Mouse (Mus musculus) E14TG2a.4 (cell line): Measurements from ENCODE around the gene Atp1b1.

Experiments
- H3K27me3 ChIP-seq: 2 replicates; pipeline ENCODE4 v1.6.1; 2014; ENCODE audit warnings: low read length, control low read depth; ENCODE audit not compliant: insufficient read depth
- H3K36me3 ChIP-seq: 2 replicates; pipeline ENCODE4 v1.6.1; 2014; ENCODE audit warnings: low read length, control low read depth; ENCODE audit not compliant: insufficient read depth
- H3K4me1 ChIP-seq: replicated peaks from 2 replicates; pipeline ENCODE4 v1.6.1; 2014; ENCODE audit warnings: low read depth, low read length, control low read depth
- H3K4me3 ChIP-seq: replicated peaks from 2 replicates; pipeline ENCODE4 v1.5.1; 2014; ENCODE audit warnings: mild to moderate bottlenecking, low read length
- H3K9me3 ChIP-seq: 2 replicates; pipeline ENCODE4 v1.6.1; 2014; ENCODE audit warnings: low read length, control low read depth
- CTCF ChIP-seq: conservative IDR thresholded peaks from 2 replicates; pipeline ENCODE4 v1.5.1; 2014; ENCODE audit warnings: low read length
- NANOG ChIP-seq: IDR thresholded peaks from 2 replicates; pipeline ENCODE4 v1.6.1; 2014; ENCODE audit warnings: borderline replicate concordance, low read length, mixed read lengths
- POU5F1 ChIP-seq: IDR thresholded peaks from 2 replicates; pipeline ENCODE4 v1.6.1; 2014; ENCODE audit warnings: low read length, borderline replicate concordance

The Atp1b1 gene

GRCm38 (mm10) chr1:164474310-164474709, 16.2 kb upstream of the Atp1b1 start:
- no peaks in the 10 kb centered on the region for H3K9me3 ChIP-seq
- TF ChIP-seq NANOG (no peak), CTCF (no peak), POU5F1 (no peak)
- H3K36me3 ChIP-seq, result no peaks in the 10 kb centered on the region
- no peak overlapping the region for H3K4me3 ChIP-seq
- H3K4me1 ChIP-seq, result peaks cover 20% of the 10 kb centered on the region
- no peaks in the 10 kb centered on the region for H3K27me3 ChIP-seq

- TF ChIP-seq CTCF (no peak), POU5F1 (no peak), NANOG (no peak)
- Histone ChIP-seq H3K9me3 (no peaks in the 10 kb centered on the region), H3K36me3 (no peaks in the 10 kb centered on the region), H3K4me3 (no peak overlapping the region), H3K4me1 (peaks cover 23% of the 10 kb centered on the region), H3K27me3 (no peaks in the 10 kb centered on the region)
These were observed 15.2 kb upstream of the Atp1b1 start for GRCm38 (mm10) chr1:164473398-164473797.

GRCm38 (mm10) chr1:164471632-164472031, 13.5 kb upstream of the Atp1b1 start:
- H3K4me1 ChIP-seq, result peaks cover 35% of the 10 kb centered on the region
- no peaks in the 10 kb centered on the region for H3K27me3 ChIP-seq
- TF ChIP-seq CTCF, result no peak
- TF ChIP-seq POU5F1, result no peak
- TF ChIP-seq NANOG, result no peak
- no peaks in the 10 kb centered on the region for H3K9me3 ChIP-seq
- H3K36me3 ChIP-seq, result no peaks in the 10 kb centered on the region
- no peak overlapping the region for H3K4me3 ChIP-seq

DNA sequence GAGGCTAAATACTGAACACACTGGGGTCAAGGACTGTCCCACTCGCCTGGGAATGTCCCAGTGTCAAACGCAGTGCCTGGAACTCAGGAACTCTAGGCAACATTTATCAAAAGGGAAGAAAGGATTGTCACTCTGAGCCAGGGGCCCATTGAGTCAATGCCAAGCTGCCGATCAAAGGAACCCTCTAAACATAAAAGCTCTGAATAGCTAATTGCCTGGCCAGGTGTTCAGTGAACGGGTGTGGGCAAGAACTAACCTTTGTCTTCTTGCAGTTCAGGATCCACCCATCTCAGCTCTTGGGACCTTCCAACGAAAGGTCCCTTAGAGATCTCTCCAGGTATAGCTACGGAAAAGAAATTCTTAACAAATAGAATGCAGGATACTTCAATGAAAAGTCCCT, 12.8 kb upstream of the Atp1b1 start:
- TF ChIP-seq NANOG (no peak), POU5F1 (no peak), CTCF (no peak)
- peaks cover 35% of the 10 kb centered on the region for H3K4me1 ChIP-seq

GRCm38 (mm10) chr1:164468329-164468728, 10.2 kb upstream of the Atp1b1 start:
- H3K36me3 ChIP-seq, result no peaks in the 10 kb centered on the region
- no peaks in the 10 kb centered on the region for H3K9me3 ChIP-seq
- no peaks in the 10 kb centered on the region for H3K27me3 ChIP-seq
- TF ChIP-seq NANOG, result no peak
- TF ChIP-seq POU5F1, result no peak
- TF ChIP-seq CTCF, result no peak
- H3K4me3 ChIP-seq, result no peak overlapping the region
- peaks cover 38% of the 10 kb centered on the region for H3K4me1 ChIP-seq

More for the DNA sequence above, 12.8 kb upstream of the Atp1b1 start:
- H3K27me3 ChIP-seq, result no peaks in the 10 kb centered on the region
- no peak overlapping the region for H3K4me3 ChIP-seq
- no peaks in the 10 kb centered on the region for H3K36me3 ChIP-seq
- no peaks in the 10 kb centered on the region for H3K9me3 ChIP-seq

DNA sequence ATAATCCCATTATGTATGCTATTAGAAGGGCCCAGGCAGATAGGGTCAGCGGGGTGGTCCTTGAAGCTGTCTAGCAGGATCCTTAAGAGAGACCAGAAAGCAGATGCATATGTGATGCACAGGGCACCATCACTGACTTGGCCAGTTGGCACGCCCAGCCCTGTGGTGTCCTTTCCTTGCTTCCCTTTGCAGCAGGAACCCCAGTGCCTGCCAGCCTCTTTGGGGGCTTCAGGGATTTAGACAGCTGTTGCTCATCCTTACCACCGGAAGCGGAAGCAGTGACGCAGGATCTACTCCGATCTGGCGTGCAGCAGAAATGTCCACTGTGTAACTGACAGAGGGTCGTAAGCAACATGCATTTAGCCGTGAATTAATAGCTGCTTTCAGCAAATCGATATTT, 9.3 kb upstream of the Atp1b1 start:
- Histone ChIP-seq H3K27me3 (no peaks in the 10 kb centered on the region), H3K4me3 (no peak overlapping the region), H3K4me1 (peaks cover 38% of the 10 kb centered on the region), H3K36me3 (no peaks in the 10 kb centered on the region), H3K9me3 (no peaks in the 10 kb centered on the region)
- TF ChIP-seq CTCF (no peak), NANOG (no peak), POU5F1 (no peak)

- H3K9me3 ChIP-seq, result no peaks in the 10 kb centered on the region
- H3K4me1 ChIP-seq, result peaks cover 49% of the 10 kb centered on the region
- H3K4me3 ChIP-seq, result peak overlapping the region; percentile 29; the same call in 1 of the 2 replicates
- H3K27me3 ChIP-seq, result peaks cover 8% of the 10 kb centered on the region; the same call in 1 of the 2 replicates
- H3K36me3 ChIP-seq, result no peaks in the 10 kb centered on the region
- no peak for TF ChIP-seq POU5F1
- TF ChIP-seq CTCF, result no peak
- TF ChIP-seq NANOG, result no peak
These were observed 3.6 kb upstream of the Atp1b1 start for GRCm38 (mm10) chr1:164461726-164462125.

DNA sequence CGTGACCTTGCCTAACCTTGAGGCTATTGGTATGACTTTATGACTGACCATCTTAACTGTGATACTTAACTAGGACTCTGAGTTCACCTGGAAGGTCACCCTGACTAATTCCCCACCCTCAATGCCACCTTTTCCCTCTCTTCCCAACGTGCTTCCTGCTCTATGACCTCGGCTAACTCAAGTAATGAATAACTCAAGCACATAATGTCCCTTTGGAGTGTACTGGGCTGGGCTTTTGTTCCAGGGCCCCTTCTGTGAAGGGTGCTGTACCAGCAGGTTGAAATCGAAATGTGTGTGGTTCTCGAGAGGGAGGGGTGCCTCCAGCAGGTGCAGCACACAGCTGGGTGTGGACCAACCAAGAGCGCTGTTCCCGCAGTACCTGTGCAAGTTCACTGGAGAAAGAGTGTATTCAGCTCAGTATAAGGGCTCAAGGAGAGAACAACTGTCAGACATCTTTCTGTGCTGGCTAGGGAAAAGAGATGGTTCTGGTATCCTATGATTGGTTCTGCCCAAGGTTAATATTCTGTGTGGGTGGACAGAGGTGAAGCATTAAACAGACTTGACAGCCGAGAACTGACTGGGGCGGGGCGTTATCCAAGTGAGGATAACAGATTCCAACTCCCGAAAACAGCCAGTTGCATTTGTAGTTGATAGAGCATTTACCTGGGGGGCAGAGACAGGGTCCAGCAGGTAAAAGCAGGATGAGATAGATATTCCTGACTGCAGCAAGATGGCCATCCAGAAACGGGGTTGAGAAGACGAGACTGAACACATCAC, 3.0 kb upstream of the Atp1b1 start:
- Histone ChIP-seq H3K27me3 (peaks cover 8% of the 10 kb centered on the region; the same call in 1 of the 2 replicates), H3K4me1 (peaks cover 55% of the 10 kb centered on the region), H3K9me3 (no peaks in the 10 kb centered on the region), H3K36me3 (no peaks in the 10 kb centered on the region), H3K4me3 (0 out of 2 replicates have a peak overlapping the region, but pooled peaks have one; percentile 29)
- TF ChIP-seq POU5F1 (no peak), CTCF (no peak)
